ENCODE assay signal across 1 mouse cellular context in the genomic region with DNA sequence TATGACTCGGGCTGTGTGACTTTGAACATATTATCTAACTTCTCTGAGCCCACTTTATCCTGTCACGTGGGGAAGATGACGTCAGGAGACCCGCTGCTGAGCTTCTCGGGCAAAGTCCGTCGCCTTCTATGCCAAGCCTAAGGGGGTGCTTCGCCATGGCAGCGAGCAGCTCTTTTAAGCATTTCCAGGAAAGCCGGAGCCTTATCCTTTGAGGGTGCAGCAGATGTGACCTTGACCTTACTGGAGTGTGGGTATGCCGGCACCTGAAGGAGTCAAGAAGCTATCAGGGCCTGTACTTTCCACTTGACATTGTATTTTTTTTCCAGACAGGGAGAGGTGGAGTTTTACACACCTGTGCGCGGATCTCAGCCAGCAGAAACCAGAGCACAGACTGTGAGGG.
TF ChIP-seq lines count a peak whose summit lies in the region.

No protein-coding gene starts in this region.

TF ChIP-seq in C2C12, 6 proteins besides CTCF, POLR2A, EP300 and RAD21:
- TF ChIP-seq MAX (IDR thresholded peaks at IDR 0.05) (no peak), USF1 (IDR thresholded peaks at IDR 0.05; ENCODE audit: low read depth) (peak; percentile 50)
